Mouse (Mus musculus): ENCODE measurements at regions not wholly inside any gene's neighbourhood (a gene's known extent, or its start where the extent isn't known, plus 50 kb on each side); places are given as distances from the start of the nearest gene placed in this dataset.

DNA sequence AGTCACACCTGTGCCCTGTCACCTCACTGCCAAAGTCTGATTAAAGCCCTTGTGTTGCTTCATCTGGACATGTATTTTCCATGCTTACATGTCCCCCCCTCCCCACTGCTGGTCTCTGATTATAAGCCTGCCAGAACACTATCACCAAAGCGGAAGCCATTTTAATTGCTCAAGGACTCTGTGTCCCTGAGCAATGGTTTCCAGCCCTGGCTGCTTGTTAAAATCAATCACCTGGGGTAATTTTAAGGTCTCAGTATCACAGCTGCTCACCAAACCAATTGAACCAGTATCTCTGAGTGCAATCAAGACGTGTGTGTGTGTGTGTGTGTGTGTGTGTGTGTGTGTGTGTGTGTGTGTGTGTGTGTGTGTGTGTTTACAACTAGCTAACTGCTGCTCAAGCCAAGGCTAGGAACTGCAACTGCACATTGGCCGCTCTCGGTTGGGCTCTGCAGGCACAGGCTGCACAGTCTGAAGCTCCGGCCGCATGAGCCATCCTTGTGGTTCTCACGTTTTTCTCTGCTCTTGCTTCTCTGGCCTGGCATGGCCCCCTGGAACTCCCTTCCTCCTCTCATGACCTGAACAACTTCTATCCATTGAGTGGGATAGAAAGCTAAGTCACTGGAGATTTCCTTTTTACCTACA is 96.3 kb upstream of the Arntl start:
- TF ChIP-seq CTCF (IDR thresholded peaks at IDR 0.05; ENCODE audit: low read depth, low read length) (no peak), POLR2A (IDR thresholded peaks at IDR 0.05; ENCODE audit: borderline replicate concordance, low read depth, low read length) (no peak)
